Comparison of ENCODE assay signal across 8 mouse cellular contexts in genomic region chr7:101393694-101394504, GRCm38 (mm10). TPM values are rescaled to one million over a fixed set of nuclear protein-coding genes. Genes with fewer than 3 reads are reported as not detected.
DNase-seq lines count a peak whose midpoint lies in the region; ATAC-seq and TF ChIP-seq lines count a peak whose summit lies in the region.

No protein-coding gene starts in this region.

- H3K9ac ChIP-seq in midbrain, embryonic 11.5 days (ENCODE audit: low read length), result peak overlapping the region; percentile 30; the same call in 1 of the 2 replicates
- H3K9ac ChIP-seq in midbrain, embryonic 15.5 days, result no peak overlapping the region
- H3K9ac ChIP-seq in lung, postnatal 0 days (replicated peaks; ENCODE audit: low read depth), result peak overlapping the region; percentile 41; the same call in 1 of the 2 replicates

- no peaks in the 10 kb centered on the region for H3K9me3 ChIP-seq in midbrain, embryonic 11.5 days (ENCODE audit: control insufficient read depth, low read length)
- H3K9me3 ChIP-seq in midbrain, embryonic 15.5 days, result no peaks in the 10 kb centered on the region
- no peaks in the 10 kb centered on the region for H3K9me3 ChIP-seq in lung, postnatal 0 days (ENCODE audit: low read length)

- H3K27ac ChIP-seq in midbrain, embryonic 11.5 days (ENCODE audit: low read depth, low read length), result no peak overlapping the region
- H3K27ac ChIP-seq in midbrain, embryonic 15.5 days, result no peak overlapping the region
- peak overlapping the region; percentile 16; the same call in 1 of the 2 replicates for H3K27ac ChIP-seq in kidney, adult 2 months (ENCODE audit: insufficient read depth, low read depth, low read length)
- H3K27ac ChIP-seq in lung, postnatal 0 days (ENCODE audit: low read length), result peak overlapping the region; percentile 90

- no peak for TF ChIP-seq POLR2A in kidney, adult 2 months (IDR thresholded peaks at IDR 0.05; ENCODE audit: low read depth, low read length)

- WGBS in midbrain, embryonic 11.5 days, result 39% methylated on average over 8 of the region's 8 CpGs
- WGBS in midbrain, embryonic 15.5 days, result 44% methylated on average over 8 of the region's 8 CpGs
- WGBS in kidney, adult 2 months, result 57% methylated on average over 8 of the region's 8 CpGs
- 34% methylated on average over 8 of the region's 8 CpGs for WGBS in lung, postnatal 0 days

- no peak overlapping the region for H3K4me3 ChIP-seq in midbrain, embryonic 11.5 days (ENCODE audit: low read depth, low read length)
- no peak overlapping the region for H3K4me3 ChIP-seq in midbrain, embryonic 15.5 days
- peak overlapping the region; percentile 16; the same call in 1 of the 2 replicates for H3K4me3 ChIP-seq in kidney, adult 2 months (ENCODE audit: insufficient read depth, low read depth, low read length)
- peak overlapping the region; percentile 29 for H3K4me3 ChIP-seq in lung, postnatal 0 days (ENCODE audit: low read depth, low read length)

- peaks cover 10% of the 10 kb centered on the region for H3K4me1 ChIP-seq in midbrain, embryonic 11.5 days (ENCODE audit: control insufficient read depth, insufficient read depth, low read length)
- no peaks in the 10 kb centered on the region for H3K4me1 ChIP-seq in midbrain, embryonic 15.5 days
- no peaks in the 10 kb centered on the region for H3K4me1 ChIP-seq in kidney, adult 2 months (ENCODE audit: control insufficient read depth, insufficient read depth, low read length)
- peaks cover 8% of the 10 kb centered on the region; the same call in 1 of the 2 replicates for H3K4me1 ChIP-seq in lung, postnatal 0 days (ENCODE audit: insufficient read depth, low read depth, low read length)

- H3K36me3 ChIP-seq in midbrain, embryonic 11.5 days (ENCODE audit: control insufficient read depth, insufficient read depth, low read length), result no peaks in the 10 kb centered on the region
- no peaks in the 10 kb centered on the region for H3K36me3 ChIP-seq in midbrain, embryonic 15.5 days (replicated peaks)
- 0 out of 2 replicates have a peak, but pooled peaks cover 2% of the 10 kb centered on the region for H3K36me3 ChIP-seq in kidney, adult 2 months (ENCODE audit: control insufficient read depth, insufficient read depth, low read length)
- H3K36me3 ChIP-seq in lung, postnatal 0 days (ENCODE audit: insufficient read depth, low read length), result peaks cover 40% of the 10 kb centered on the region

- peak; percentile 84 for DNase-seq in midbrain, embryonic 11.5 days (ENCODE audit: low spot score, missing footprints)
- peak; percentile 99 for DNase-seq in heart, adult 11 months
- DNase-seq in kidney, adult 2 months, result peak; percentile 64
- DNase-seq in lung, postnatal 0 days (ENCODE audit: low spot score), result peak; percentile 95
- no peak for DNase-seq in right cerebral cortex, postnatal 10 days (ENCODE audit: low spot score in 2 of 2)
- DNase-seq in right cerebral cortex, postnatal 4 days, result no peak
- no peak for DNase-seq in adrenal gland, adult (ENCODE audit: inconsistent age in 2 of 2, low spot score in 1 of 2)

- peak; percentile 27; the same call in 1 of the 2 replicates for TF ChIP-seq EP300 in lung, postnatal 0 days (IDR thresholded peaks at IDR 0.05)

- TF ChIP-seq CTCF in kidney, adult 2 months (conservative IDR thresholded peaks at IDR 0.05; ENCODE audit: insufficient read depth, insufficient read length, low read depth, low read length), result no peak
- TF ChIP-seq CTCF in lung, postnatal 0 days (IDR thresholded peaks at IDR 0.05), result no peak; the same call in 1 of the 2 replicates

- 0 out of 2 replicates have a peak overlapping the region, but pooled peaks have one; percentile 3 for H3K4me2 ChIP-seq in midbrain, embryonic 11.5 days
- no peak overlapping the region for H3K4me2 ChIP-seq in midbrain, embryonic 15.5 days
- peak overlapping the region; percentile 52 for H3K4me2 ChIP-seq in lung, postnatal 0 days (replicated peaks; ENCODE audit: low read depth, low read length)

- peak; percentile 66; the same call in 1 of the 2 replicates for ATAC-seq in midbrain, embryonic 11.5 days (ENCODE audit: low FRiP score)
- no peak for ATAC-seq in midbrain, embryonic 15.5 days (replicated peaks)
- ATAC-seq in lung, postnatal 0 days, result peak; percentile 86

- no peaks in the 10 kb centered on the region; the same call in 1 of the 2 replicates for H3K27me3 ChIP-seq in midbrain, embryonic 11.5 days (ENCODE audit: control insufficient read depth, insufficient read depth, low read length)
- no peaks in the 10 kb centered on the region for H3K27me3 ChIP-seq in midbrain, embryonic 15.5 days (replicated peaks)
- no peaks in the 10 kb centered on the region for H3K27me3 ChIP-seq in kidney, adult 2 months (replicated peaks; ENCODE audit: control insufficient read depth, insufficient read depth, low read length)
- H3K27me3 ChIP-seq in lung, postnatal 0 days (replicated peaks; ENCODE audit: insufficient read depth, low read length), result no peaks in the 10 kb centered on the region

RNA-seq across cellular contexts. Expression of gene Gm45837, which starts 16.8 kb away (rescaled TPM):
- polyA plus RNA-seq in midbrain, embryonic 11.5 days (2014; fragmentation: Nextera tagmentation; extraction: Ambion mirVana), result not detected in 2 replicates
- not detected in 2 replicates for polyA plus RNA-seq in midbrain, embryonic 15.5 days (2015; fragmentation: Nextera tagmentation; extraction: Ambion mirVana)
- not detected in 2 replicates for polyA plus RNA-seq in kidney, adult 2 months (2012; rRNA removed)
- polyA plus RNA-seq in lung, postnatal 0 days (2015; fragmentation: Nextera tagmentation; extraction: Ambion mirVana), result 4.0 and 4.2 TPM in 2 replicates

RNA-seq across cellular contexts. Expression of gene Pde2a, which starts 27.6 kb away (rescaled TPM):
- 11.1 and 13.0 TPM in 2 replicates for polyA plus RNA-seq in midbrain, embryonic 11.5 days (2014; fragmentation: Nextera tagmentation; extraction: Ambion mirVana)
- polyA plus RNA-seq in midbrain, embryonic 15.5 days (2015; fragmentation: Nextera tagmentation; extraction: Ambion mirVana), result 31.4 and 32.2 TPM in 2 replicates
- polyA plus RNA-seq in kidney, adult 2 months (2012; rRNA removed), result 26.9 and 28.6 TPM in 2 replicates
- 3.2 and 4.3 TPM in 2 replicates for polyA plus RNA-seq in lung, postnatal 0 days (2015; fragmentation: Nextera tagmentation; extraction: Ambion mirVana)

RNA-seq across cellular contexts. Expression of gene Arap1, which starts 46.0 kb away (rescaled TPM):
- 10.8 and 11.2 TPM in 2 replicates for polyA plus RNA-seq in midbrain, embryonic 11.5 days (2014; fragmentation: Nextera tagmentation; extraction: Ambion mirVana)
- polyA plus RNA-seq in midbrain, embryonic 15.5 days (2015; fragmentation: Nextera tagmentation; extraction: Ambion mirVana), result 10.4 and 10.6 TPM in 2 replicates
- 68.7 and 69.7 TPM in 2 replicates for polyA plus RNA-seq in kidney, adult 2 months (2012; rRNA removed)
- 105 and 110 TPM in 2 replicates for polyA plus RNA-seq in lung, postnatal 0 days (2015; fragmentation: Nextera tagmentation; extraction: Ambion mirVana)

Comparison
In these comparisons a context has a peak if more than half of its experiments do, and no peak if none do; other contexts are left out.
1. DNase-seq: peak in midbrain, embryonic 11.5 days (single experiment), heart, adult 11 months (single experiment), kidney, adult 2 months (single experiment) and lung, postnatal 0 days (single experiment); none in right cerebral cortex, postnatal 10 days (0 of 2), right cerebral cortex, postnatal 4 days (single experiment) and adrenal gland, adult (0 of 2).
2. H3K27ac ChIP-seq: peak in kidney, adult 2 months (single experiment) and lung, postnatal 0 days (single experiment); none in midbrain, embryonic 11.5 days (single experiment) and midbrain, embryonic 15.5 days (single experiment).
3. H3K4me3 ChIP-seq: peak in kidney, adult 2 months (single experiment) and lung, postnatal 0 days (single experiment); none in midbrain, embryonic 11.5 days (single experiment) and midbrain, embryonic 15.5 days (single experiment).